Mouse (Mus musculus) v-Abl transformed pro-B cells (cell line): Measurements from ENCODE around the gene Prox2.

Experiments used
- in situ Hi-C, 2 experiments: fragments of 400-800 bp; cut with MboI; formaldehyde crosslinking; loops; one replicate each; pipeline ENCODE4 v1.15.1; 2025; ENCODE audit not compliant: unreplicated experiment in 2 of 2

Gene Prox2

GRCm38 (mm10) chr12:85104789-85105188 lies 5.8 kb downstream of the Prox2 start:
- in situ Hi-C loops: loop anchor here in 1 of 2 experiments (25.0 kb wide), 1 partner anchor 383 kb away; no protein-coding TSS in a partner anchor

- in situ Hi-C loops: loop anchor here in 1 of 2 experiments (25.0 kb wide), 1 partner anchor 384 kb away; no protein-coding TSS in a partner anchor
These were observed 7.5 kb downstream of the Prox2 start for GRCm38 (mm10) chr12:85103096-85103495.

- in situ Hi-C loops: loop anchor here in 1 of 2 experiments (25.0 kb wide), 1 partner anchor 386 kb away; no protein-coding TSS in a partner anchor
These were observed 8.9 kb downstream of the Prox2 start for GRCm38 (mm10) chr12:85101521-85102106.

GRCm38 (mm10) chr12:85101001-85101400 lies 9.6 kb downstream of the Prox2 start:
- in situ Hi-C loops: loop anchor here in 1 of 2 experiments (25.0 kb wide), 1 partner anchor 386 kb away; no protein-coding TSS in a partner anchor

GRCm38 (mm10) chr12:85095859-85096258 lies 14.7 kb downstream of the Prox2 start:
- in situ Hi-C loops: no loop called here

GRCm38 (mm10) chr12:85095146-85095545 lies 15.4 kb downstream of the Prox2 start:
- in situ Hi-C loops: no loop called here

- in situ Hi-C loops: loop anchor here (5.0 kb wide), 1 partner anchor 38 kb away; no protein-coding TSS in a partner anchor
These were observed 15.9 kb downstream of the Prox2 start for GRCm38 (mm10) chr12:85094706-85095105.

- in situ Hi-C loops: loop anchor here (5.0 kb wide), 1 partner anchor 38 kb away; no protein-coding TSS in a partner anchor
These were observed 16.5 kb downstream of the Prox2 start for GRCm38 (mm10) chr12:85094010-85094409.

- in situ Hi-C loops: loop anchor here (5.0 kb wide), 1 partner anchor 40 kb away; no protein-coding TSS in a partner anchor
These were observed 18.3 kb downstream of the Prox2 start for GRCm38 (mm10) chr12:85092214-85092613.

GRCm38 (mm10) chr12:85091190-85091589 lies 19.4 kb downstream of the Prox2 start:
- in situ Hi-C loops: loop anchor here (5.0 kb wide), 1 partner anchor 41 kb away; no protein-coding TSS in a partner anchor

GRCm38 (mm10) chr12:85087845-85088244 lies 22.7 kb downstream of the Prox2 start:
- in situ Hi-C loops: loop anchor here in 1 of 2 experiments (10.0 kb wide), 1 partner anchor 207 kb away; no protein-coding TSS in a partner anchor

- in situ Hi-C loops: loop anchor here in 1 of 2 experiments (10.0 kb wide), 1 partner anchor 210 kb away; no protein-coding TSS in a partner anchor
These were observed 25.6 kb downstream of the Prox2 start for GRCm38 (mm10) chr12:85084941-85085340.

- in situ Hi-C loops: loop anchor here in 1 of 2 experiments (10.0 kb wide), 1 partner anchor 211 kb away; no protein-coding TSS in a partner anchor
These were observed 26.3 kb downstream of the Prox2 start for GRCm38 (mm10) chr12:85084257-85084656.

- in situ Hi-C loops: no loop called here
These were observed 33.5 kb downstream of the Prox2 start for GRCm38 (mm10) chr12:85077100-85077499.

- in situ Hi-C loops: no loop called here
These were observed 39.5 kb downstream of the Prox2 start for GRCm38 (mm10) chr12:85071043-85071442.

GRCm38 (mm10) chr12:85051218-85051617 lies 59.3 kb downstream of the Prox2 start:
- in situ Hi-C loops: no loop called here
